Mouse (Mus musculus) embryo, embryonic 11 days (tissue): ENCODE measurements around the gene Mbnl2.

ENCODE experiments used
- DNase-seq: peaks from one replicate; pipeline ENCODE4 v3.0.0-alpha.2; 2015

The Mbnl2 gene

GRCm38 (mm10) chr14:120440716-120441115 is 165.2 kb downstream of the Mbnl2 start:
- no peak for DNase-seq

- no peak for DNase-seq
These were observed 165.8 kb downstream of the Mbnl2 start for GRCm38 (mm10) chr14:120441256-120441655.

- no peak for DNase-seq
These were observed 166.4 kb downstream of the Mbnl2 start for GRCm38 (mm10) chr14:120441836-120442235.

GRCm38 (mm10) chr14:120454221-120454620 is 178.8 kb downstream of the Mbnl2 start:
- no peak for DNase-seq

GRCm38 (mm10) chr14:120463938-120464727 is 188.7 kb downstream of the Mbnl2 start:
- no peak for DNase-seq

GRCm38 (mm10) chr14:120466816-120467215 is 191.3 kb downstream of the Mbnl2 start:
- no peak for DNase-seq

GRCm38 (mm10) chr14:120469126-120469790 is 193.8 kb downstream of the Mbnl2 start:
- no peak for DNase-seq

- DNase-seq, result no peak
These were observed 200.8 kb downstream of the Mbnl2 start for GRCm38 (mm10) chr14:120476186-120476697.

- peak; percentile 98 for DNase-seq
These were observed 202.0 kb downstream of the Mbnl2 start for GRCm38 (mm10) chr14:120477288-120477981.

- peak; percentile 97 for DNase-seq
These were observed 202.6 kb downstream of the Mbnl2 start, which contains the start of gene Rap2a for GRCm38 (mm10) chr14:120477982-120478568. Gene Rap2a, plus strand, starts transcription at chr14:120478444.

GRCm38 (mm10) chr14:120478641-120479341 is 203.3 kb downstream of the Mbnl2 start:
- DNase-seq, result peak; percentile 55

- DNase-seq, result no peak
These were observed 205.0 kb downstream of the Mbnl2 start for GRCm38 (mm10) chr14:120480341-120480900.

- DNase-seq, result no peak
These were observed 205.5 kb downstream of the Mbnl2 start for GRCm38 (mm10) chr14:120480927-120481326.
